Mouse (Mus musculus) left cerebral cortex, postnatal 4 days (tissue): ENCODE measurements around the gene Rock2. TPM values are rescaled to one million over a fixed set of nuclear protein-coding genes. Genes with fewer than 3 reads are reported as not detected.

Experiments
- DNase-seq: peaks from one replicate; pipeline ENCODE4 v3.0.0-alpha.2; 2022
- intact Hi-C: fragments of 180-260 bp; cut with DNase I; formaldehyde crosslinking; loops from one replicate; pipeline ENCODE4 v1.15.1; 2025
- total RNA-seq, 2 experiments: library from RNA; stranded (reverse); gene quantifications; 2 replicates each; pipeline ENCODE4 v1.2.3; 2021

The Rock2 gene
- total RNA-seq, 2 experiments from 2014 or later = 53.2 to 57.3 TPM

DNA sequence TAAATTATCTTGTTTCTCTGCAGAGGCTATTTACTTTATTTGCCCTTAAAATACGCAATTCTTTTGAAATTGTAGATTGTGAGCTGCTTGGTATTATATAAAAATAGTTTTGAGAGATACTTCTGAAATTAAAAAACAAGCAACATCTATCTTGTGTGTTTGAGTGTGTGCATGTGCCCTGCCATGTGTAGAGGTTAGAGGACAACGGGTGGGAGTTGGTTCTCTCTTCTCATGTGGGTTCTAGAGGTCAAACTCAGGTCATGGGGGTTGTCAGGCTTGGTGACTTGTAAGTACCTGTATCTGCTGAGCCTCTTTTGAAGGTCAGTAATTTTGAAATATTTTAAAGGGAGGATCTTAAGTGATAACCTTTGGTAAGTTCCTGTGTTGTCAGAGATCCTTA lies 3.5 kb downstream of the Rock2 start:
- intact Hi-C loops = no loop called here
- DNase-seq = no peak

DNA sequence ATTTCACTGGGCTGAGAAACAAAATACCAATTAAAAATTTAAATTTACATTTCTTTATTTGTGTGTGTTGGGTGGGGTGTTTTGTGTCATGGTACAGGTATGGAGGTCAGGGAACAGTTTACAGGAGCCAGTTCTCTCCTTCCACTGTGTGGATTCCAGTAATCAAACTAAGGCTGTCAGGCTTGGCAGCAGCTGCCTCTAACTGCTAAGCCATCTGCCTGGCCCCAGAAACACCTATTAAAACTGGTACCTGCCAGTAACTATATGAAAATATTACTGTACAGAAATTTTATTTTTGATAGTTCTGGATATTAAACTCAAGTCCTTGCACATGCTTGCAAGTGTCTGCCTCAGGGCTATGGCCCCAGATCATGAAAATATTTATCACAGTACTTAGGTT lies 4.1 kb downstream of the Rock2 start:
- intact Hi-C loops = no loop called here
- DNase-seq = no peak

DNA sequence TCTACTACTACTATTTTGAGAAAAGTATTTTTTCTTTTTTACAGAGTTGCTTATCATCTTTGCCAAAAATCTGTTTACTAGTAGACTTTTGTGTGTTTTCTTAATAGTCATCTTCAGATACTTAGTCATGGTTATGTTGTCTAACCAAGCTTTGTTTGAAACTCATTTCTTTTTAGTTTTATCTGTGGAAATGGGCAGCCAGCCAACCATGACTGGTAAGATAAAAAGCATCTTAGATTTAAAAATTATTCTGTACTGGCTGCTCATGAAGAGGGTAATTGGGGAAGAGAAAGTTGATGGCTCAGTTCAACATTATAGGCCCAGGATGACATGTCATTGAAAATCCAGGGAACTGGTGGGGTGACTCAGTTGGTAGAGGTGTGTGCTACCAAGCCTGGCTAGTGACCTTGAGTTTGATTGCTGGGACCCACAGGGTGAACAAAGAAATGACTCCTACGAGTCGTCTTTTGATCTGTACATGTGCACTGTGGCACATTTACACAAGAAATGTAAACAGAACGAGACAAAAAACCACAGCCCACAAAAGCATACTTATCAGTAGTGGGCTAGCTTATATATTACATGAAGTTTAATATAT lies 6.0 kb downstream of the Rock2 start:
- intact Hi-C loops = no loop called here

DNA sequence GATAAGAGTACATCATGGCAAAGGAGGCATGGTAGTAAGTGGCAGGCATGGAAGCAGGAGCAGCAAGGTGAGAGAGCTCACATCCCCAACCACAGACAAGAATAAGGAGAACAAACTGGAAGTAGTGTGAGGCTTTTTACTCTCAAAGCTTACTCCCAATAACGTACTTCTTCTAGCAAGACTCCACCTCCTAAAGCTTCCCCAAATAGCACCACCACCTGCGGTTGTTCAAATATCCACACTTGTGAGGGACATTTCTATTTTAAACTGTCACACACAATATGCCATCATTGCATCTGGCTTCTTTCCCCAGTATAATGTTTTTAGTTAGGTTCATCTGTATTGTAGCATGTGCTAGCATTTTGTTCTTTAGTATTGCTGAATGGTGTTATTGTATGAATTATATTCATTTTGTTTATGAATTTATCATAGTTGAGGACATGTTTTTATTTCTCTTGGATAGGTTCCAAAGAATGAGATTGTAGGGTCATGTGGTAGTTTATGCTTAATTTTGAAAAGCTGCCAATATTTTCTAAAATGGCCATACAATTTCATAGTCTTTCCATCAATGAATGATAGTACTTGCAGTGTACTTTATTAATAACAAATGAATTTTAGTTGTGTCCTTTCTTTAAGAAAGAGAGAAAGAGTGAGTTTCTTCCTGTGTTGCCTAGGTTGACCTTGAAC lies 9.4 kb downstream of the Rock2 start:
- intact Hi-C loops = no loop called here
- no peak for DNase-seq

More for the DNA sequence above, 6.0 kb downstream of the Rock2 start:
- no peak for DNase-seq

- intact Hi-C loops = no loop called here
Observed at GRCm38 (mm10) chr12:16907282-16907846, 12.7 kb downstream of the Rock2 start.

DNA sequence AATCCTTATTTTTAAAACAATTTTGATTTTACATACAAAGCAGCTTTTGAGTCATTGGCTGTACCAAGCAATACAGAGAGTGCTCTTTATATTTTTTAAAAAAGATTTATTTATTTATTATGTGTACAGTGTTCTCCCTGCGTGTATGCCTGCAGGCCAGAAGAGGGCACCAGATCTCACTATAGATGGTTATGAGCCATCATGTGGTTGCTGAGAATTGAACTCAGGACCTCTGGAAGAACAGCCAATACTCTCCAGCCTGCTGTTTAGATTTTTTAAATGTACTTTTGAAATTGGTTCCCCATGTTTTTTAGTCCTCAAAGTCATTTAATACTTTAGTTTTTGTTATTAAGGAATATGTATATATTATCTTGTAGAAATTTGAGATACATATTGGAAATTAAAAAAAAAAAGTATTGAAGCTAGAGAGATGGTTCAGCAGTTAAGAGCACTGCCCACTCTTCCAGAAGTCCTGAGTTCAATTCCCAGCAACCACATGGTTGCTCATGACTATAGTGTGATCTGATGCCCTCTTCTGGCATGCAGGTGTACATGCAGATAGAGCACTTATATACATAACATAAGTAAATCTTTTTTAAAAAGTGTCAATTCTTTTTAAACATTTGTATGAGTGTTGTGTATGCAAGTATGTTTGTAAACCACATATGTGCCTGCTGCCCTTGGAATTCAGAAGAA lies 13.4 kb downstream of the Rock2 start:
- DNase-seq = no peak
- intact Hi-C loops = no loop called here

More at GRCm38 (mm10) chr12:16907282-16907846, 12.7 kb downstream of the Rock2 start:
- no peak for DNase-seq

DNA sequence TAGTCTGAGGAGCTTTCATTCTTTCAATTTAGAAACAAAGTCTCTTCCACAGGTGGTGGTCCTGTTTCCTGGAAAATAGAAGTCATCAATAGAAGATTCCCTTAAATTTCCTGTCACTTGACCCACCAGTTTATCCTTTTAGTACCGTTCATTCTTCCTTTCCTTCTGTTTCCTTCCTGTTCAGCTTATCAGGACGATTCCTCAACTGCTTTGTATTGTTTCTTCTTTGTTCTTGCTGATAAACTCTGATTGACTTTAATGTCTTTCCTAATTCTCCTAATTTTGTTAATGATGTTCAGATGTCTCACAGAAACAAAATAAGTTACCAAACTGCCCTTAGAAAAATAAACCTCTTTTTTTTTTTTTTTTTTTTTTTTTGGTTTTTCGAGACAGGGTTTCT lies 16.8 kb downstream of the Rock2 start:
- intact Hi-C loops = no loop called here
- DNase-seq = no peak

- no peak for DNase-seq
- intact Hi-C loops = no loop called here
Observed at GRCm38 (mm10) chr12:16912600-16912999, 17.9 kb downstream of the Rock2 start.

GRCm38 (mm10) chr12:16920186-16920860 lies 25.6 kb downstream of the Rock2 start:
- intact Hi-C loops = no loop called here
- no peak for DNase-seq

DNA sequence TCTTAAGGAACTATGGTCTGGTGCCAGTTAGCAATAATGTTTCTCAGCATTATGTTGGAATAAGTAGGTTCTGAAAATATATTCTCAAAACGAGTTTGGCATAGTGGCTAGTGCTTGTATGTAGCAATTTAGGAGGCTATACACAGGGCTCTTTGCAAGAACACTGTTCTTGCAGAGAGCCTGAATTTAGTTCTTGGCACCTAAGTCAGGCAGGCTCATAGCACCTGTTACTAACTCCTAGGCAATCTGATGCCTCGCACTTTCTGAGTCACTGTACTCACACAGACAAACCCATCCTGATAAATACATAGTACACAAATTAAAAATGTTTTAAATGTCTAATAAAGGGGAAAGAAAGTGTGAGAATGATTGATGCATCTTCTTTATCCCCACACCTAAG lies 33.2 kb downstream of the Rock2 start:
- DNase-seq = no peak
- intact Hi-C loops = no loop called here

DNA sequence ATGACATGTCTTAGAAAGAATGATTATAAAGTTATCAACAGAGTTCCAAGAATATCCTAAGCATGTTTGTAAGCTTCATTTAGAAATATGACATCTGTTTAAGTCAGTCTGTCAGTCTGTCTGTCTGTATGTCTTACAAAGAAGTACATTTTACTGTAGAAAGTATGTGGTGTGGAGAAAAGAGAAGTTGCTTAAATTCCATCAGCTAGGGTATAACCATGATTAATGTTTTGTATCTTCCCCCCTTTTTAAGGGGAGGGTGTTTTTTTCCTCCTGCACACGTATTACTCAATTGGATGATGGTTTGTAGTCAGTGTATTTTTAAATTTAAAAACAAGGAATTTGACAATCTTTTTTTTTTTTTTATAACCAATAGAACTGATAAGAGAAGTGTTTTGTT lies 39.7 kb downstream of the Rock2 start:
- intact Hi-C loops = no loop called here
- no peak for DNase-seq

DNA sequence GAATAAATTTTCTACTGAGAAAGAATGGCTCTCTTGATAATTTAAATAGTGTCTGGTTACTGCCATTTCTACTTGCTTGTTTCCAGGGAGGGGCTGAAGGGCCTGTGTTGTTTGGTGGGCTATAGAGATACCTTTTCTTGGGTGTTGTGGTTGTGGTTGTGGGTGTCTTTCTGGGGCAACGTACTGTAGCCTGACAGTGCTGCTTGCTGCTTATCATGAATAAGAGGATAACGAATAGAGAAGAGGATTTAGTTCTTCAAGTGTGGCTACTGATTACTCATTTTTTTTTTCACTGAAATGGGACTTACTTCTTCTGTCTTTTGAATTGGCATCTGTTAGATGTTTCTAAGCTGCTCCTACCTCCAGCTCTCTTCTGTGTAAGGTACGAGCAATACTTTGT lies 47.3 kb downstream of the Rock2 start:
- intact Hi-C loops = no loop called here
- no peak for DNase-seq

DNA sequence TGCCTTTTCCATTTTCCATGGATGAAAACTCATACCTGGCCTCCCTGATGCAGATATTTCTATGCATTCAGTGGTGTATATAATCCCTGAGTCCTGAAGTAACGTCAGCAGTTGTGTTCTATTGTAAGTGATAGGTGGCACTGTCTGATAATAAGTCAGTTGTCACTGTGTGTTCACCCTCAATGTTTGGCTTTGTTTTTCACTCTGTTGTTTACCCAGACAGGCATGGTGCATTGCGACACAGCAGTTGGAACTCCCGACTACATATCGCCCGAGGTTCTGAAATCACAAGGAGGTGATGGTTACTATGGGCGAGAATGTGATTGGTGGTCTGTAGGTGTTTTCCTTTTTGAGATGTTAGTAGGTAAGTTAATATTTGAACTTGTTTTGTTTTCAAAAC lies 53.5 kb downstream of the Rock2 start:
- intact Hi-C loops = no loop called here
- no peak for DNase-seq

GRCm38 (mm10) chr12:16958851-16959250 lies 64.2 kb downstream of the Rock2 start:
- no peak for DNase-seq
- intact Hi-C loops = no loop called here

DNA sequence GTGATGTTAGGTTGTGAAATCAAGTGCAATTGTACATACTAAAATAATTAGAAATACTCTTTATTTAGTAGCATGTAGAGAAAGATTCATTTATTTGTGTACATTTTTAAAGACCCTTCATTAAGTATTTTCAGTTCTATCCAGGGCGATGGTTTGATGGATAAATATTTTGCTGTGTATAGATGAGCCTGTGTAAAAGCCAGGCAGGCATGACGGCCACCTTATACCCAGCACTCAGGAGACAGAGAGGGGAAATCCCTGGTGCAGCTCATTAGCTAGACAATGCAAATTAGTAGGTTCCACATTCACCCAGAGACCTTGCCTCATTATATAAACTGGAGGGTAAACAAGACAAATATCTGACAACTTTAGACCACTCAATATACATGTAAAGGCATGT lies 68.7 kb downstream of the Rock2 start:
- intact Hi-C loops = no loop called here

DNA sequence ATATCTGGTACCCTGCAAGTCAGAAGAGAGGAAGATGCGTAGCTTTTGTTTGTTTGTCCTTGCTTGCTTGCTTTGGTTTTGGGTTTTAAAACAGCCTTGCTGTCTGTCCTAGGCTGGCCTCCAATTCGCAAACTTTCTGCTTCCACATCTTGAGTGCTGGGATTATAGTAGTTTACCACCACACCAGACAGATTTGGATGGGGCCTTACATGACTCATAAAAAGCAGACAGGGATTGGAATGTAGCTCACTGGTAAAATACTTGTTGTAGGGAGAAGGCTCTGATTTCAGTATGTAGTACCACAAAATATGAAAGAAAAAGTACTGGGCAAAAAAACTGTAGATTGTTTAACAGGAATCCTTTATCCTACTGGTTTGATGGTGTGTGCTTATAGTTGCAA lies 72.1 kb downstream of the Rock2 start:
- no peak for DNase-seq
- intact Hi-C loops = no loop called here

More for the DNA sequence above, 68.7 kb downstream of the Rock2 start:
- DNase-seq = no peak

GRCm38 (mm10) chr12:16977120-16977519 lies 82.4 kb downstream of the Rock2 start:
- intact Hi-C loops = no loop called here
- no peak for DNase-seq

DNA sequence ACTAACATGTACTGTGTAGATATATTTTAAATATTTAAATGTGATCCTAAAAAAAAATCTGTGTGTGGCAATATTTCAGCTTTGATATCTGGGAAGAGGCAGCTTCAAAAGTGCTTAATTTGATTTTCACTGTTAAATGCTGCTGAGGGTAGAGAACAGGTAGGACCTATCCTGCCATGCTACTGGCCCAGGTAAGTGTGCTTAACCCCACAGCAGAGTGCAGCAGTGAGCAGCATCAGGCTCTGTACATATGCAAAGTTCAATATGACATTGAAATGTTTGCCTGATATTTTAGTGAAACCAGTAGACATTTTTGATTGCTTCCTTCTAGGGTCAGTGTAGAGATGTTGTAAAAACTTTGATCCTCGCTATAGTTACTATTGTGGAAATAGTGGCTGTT lies 91.1 kb downstream of the Rock2 start:
- intact Hi-C loops = no loop called here
- no peak for DNase-seq

GRCm38 (mm10) chr12:16991376-16991775 lies 96.7 kb downstream of the Rock2 start:
- DNase-seq = no peak
- intact Hi-C loops = loop anchor here (10.0 kb wide), 1 partner anchor 267 kb away; no protein-coding TSS in a partner anchor

DNA sequence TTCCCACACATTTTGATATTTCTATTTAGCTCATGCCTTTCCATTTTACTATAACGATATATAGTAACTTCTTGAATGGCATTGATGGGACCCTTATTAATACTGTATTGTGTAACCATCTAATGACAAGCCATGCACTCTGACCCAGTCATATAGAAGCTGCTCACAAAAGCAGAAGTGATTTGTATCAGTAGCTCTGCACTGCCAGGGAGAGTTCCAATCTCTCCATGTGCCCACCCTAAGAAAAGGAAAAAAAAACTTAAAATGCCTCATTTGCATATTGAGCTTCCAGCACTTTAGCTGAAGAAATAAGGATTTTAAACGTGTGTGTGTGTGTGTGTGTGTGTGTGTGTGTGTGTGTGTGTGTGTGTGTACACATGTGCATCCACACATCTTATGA lies 97.7 kb downstream of the Rock2 start:
- intact Hi-C loops = loop anchor here (10.0 kb wide), 1 partner anchor 268 kb away; no protein-coding TSS in a partner anchor

GRCm38 (mm10) chr12:16994291-16994690 lies 99.6 kb downstream of the Rock2 start:
- intact Hi-C loops = loop anchor here (10.0 kb wide), 1 partner anchor 269 kb away; no protein-coding TSS in a partner anchor
- no peak for DNase-seq

More for the DNA sequence above, 97.7 kb downstream of the Rock2 start:
- DNase-seq = no peak
